Mouse (Mus musculus) embryonic facial prominence, embryonic 11.5 days (tissue): ENCODE data around the gene Glipr1. TPM values are rescaled to one million over a fixed set of nuclear protein-coding genes. Genes with fewer than 3 reads are reported as not detected.

ENCODE experiments used
- ATAC-seq: fragments of 200-750 bp; cut with Nextera tagmentation; replicated peaks from 2 replicates; pipeline ENCODE4 v1.8.0; 2017; ENCODE audit warnings: low read depth; ENCODE audit not compliant: insufficient number of reproducible peaks, low FRiP score, low TSS enrichment
- DNase-seq: peaks from one replicate; pipeline ENCODE4 v3.0.0-alpha.2; 2015; ENCODE audit warnings: low spot score
- H3K27ac ChIP-seq: fragments of 300-500 bp; sonication (generic); replicated peaks from 2 replicates; pipeline ENCODE4 v1.5.1; 2014; ENCODE audit warnings: mild to moderate bottlenecking, low read depth, low read length, control low read depth
- H3K27me3 ChIP-seq: fragments of 300-500 bp; sonication (generic); 2 replicates; pipeline ENCODE4 v1.6.1; 2014; ENCODE audit warnings: mild to moderate bottlenecking, low read length, moderate library complexity, mixed read lengths; ENCODE audit not compliant: control insufficient read depth, insufficient read depth
- H3K36me3 ChIP-seq: fragments of 300-500 bp; sonication (generic); replicated peaks from 2 replicates; pipeline ENCODE4 v1.6.1; 2014; ENCODE audit warnings: low read depth, mild to moderate bottlenecking, low read length, moderate library complexity, mixed read lengths; ENCODE audit not compliant: control insufficient read depth, insufficient read depth
- H3K4me1 ChIP-seq: fragments of 300-500 bp; sonication (generic); 2 replicates; pipeline ENCODE4 v1.6.1; 2014; ENCODE audit warnings: low read length, mixed read lengths; ENCODE audit not compliant: control insufficient read depth, insufficient read depth
- H3K4me2 ChIP-seq: fragments of 300-500 bp; sonication (generic); 2 replicates; pipeline ENCODE4 v1.6.1; 2014; ENCODE audit warnings: low read depth, mild to moderate bottlenecking, control low read depth, low read length, moderate library complexity
- H3K4me3 ChIP-seq: fragments of 300-500 bp; sonication (generic); 2 replicates; pipeline ENCODE4 v1.5.1; 2014; ENCODE audit warnings: low read depth, low read length, control low read depth
- H3K9ac ChIP-seq: fragments of 300-500 bp; sonication (generic); replicated peaks from 2 replicates; pipeline ENCODE4 v1.6.1; 2014; ENCODE audit warnings: mild to moderate bottlenecking, control low read depth, low read length
- H3K9me3 ChIP-seq: fragments of 300-500 bp; sonication (generic); replicated peaks from 2 replicates; pipeline ENCODE4 v1.6.1; 2016; ENCODE audit warnings: mild to moderate bottlenecking, low read length, inconsistent platforms, mixed read lengths; ENCODE audit not compliant: control insufficient read depth
- WGBS: fragments of 180-500 bp; shearing (Covaris S2); extraction: QIAGEN DNeasy Blood & Tissue Kit; methylation state at CpG from one replicate; pipeline ENCODE4 v1.1.7; 2014; 5-methylcytosine and 5-hydroxymethylcytosine counted together
- polyA plus RNA-seq: library from polyadenylated mRNA; unstranded; fragments of >200 nt; fragmentation: Nextera tagmentation; extraction: Ambion mirVana; gene quantifications from 2 replicates; pipeline ENCODE4 v1.2.1, GENCODE M21; 2014

Gene Glipr1
- polyA plus RNA-seq, 1 experiment from 2014 or later: 0.86 TPM

- no peak overlapping the region for H3K9ac ChIP-seq
- H3K4me1 ChIP-seq: no peaks in the 10 kb centered on the region
- 62% methylated on average over 13 of the region's 13 CpGs for WGBS
- H3K4me2 ChIP-seq: no peak overlapping the region
- ATAC-seq (no peak), DNase-seq (no peak)
- no peaks in the 10 kb centered on the region for H3K9me3 ChIP-seq
- H3K36me3 ChIP-seq: no peaks in the 10 kb centered on the region
- no peak overlapping the region for H3K27ac ChIP-seq
- H3K27me3 ChIP-seq: no peaks in the 10 kb centered on the region
- no peak overlapping the region for H3K4me3 ChIP-seq
Observed at GRCm38 (mm10) chr10:111936491-111937145, 65.8 kb downstream of the Glipr1 start.

- ATAC-seq: no peak
- H3K36me3 ChIP-seq: no peaks in the 10 kb centered on the region
- WGBS: 90% methylated on average over 4 of the region's 4 CpGs
Observed at GRCm38 (mm10) chr10:111936021-111936420, 66.4 kb downstream of the Glipr1 start.

More at GRCm38 (mm10) chr10:111936021-111936420, 66.4 kb downstream of the Glipr1 start:
- Histone ChIP-seq H3K4me3 (no peak overlapping the region), H3K4me2 (no peak overlapping the region), H3K27ac (no peak overlapping the region), H3K27me3 (no peaks in the 10 kb centered on the region), H3K4me1 (no peaks in the 10 kb centered on the region), H3K9ac (no peak overlapping the region), H3K9me3 (no peaks in the 10 kb centered on the region)
- DNase-seq: no peak

Other genes with a start within 250 kb of the Glipr1 start
- gene Krr1, start 30.0 kb downstream of the Glipr1 start, polyA plus RNA-seq: 71.0 and 71.2 TPM in 2 replicates
- gene Glipr1l1, start 57.6 kb upstream of the Glipr1 start, polyA plus RNA-seq: not detected in 2 replicates
- not detected in 2 replicates for gene Glipr1l2, start 80.7 kb upstream of the Glipr1 start, polyA plus RNA-seq
- not detected in 2 replicates for gene Glipr1l3, start 157.7 kb upstream of the Glipr1 start, polyA plus RNA-seq
- gene Caps2, start 161.0 kb upstream of the Glipr1 start, polyA plus RNA-seq: 0.67 and 0.88 TPM in 2 replicates